Mouse (Mus musculus): ENCODE data around the gene Plpp3.

Plpp3 gene

DNA sequence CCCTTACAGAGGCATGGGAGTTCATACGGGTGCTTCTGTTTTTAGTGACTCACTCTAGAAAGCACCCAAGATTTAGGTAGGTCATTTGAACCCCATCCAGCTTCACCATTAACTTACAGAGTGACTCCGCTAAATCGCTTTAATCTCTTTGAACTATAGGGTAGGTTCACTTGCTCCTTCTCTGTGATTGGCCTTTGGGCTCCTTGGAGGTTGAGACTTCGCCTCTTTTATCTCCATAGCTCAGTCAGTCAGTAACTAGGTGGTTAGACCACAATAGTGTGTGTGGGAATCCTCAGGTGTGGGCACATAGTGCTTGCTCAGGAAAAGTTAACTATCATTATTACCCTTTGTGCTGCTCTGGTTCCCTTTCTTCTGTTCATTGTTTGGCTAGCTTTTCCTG lies 33.7 kb downstream of the Plpp3 start:
- peak; percentile 15 for DNase-seq

- no peak for DNase-seq
These were observed 34.4 kb downstream of the Plpp3 start for GRCm38 (mm10) chr4:105191550-105191949.

GRCm38 (mm10) chr4:105192665-105193064 lies 35.5 kb downstream of the Plpp3 start:
- DNase-seq: no peak

- DNase-seq: no peak
These were observed 38.1 kb downstream of the Plpp3 start for GRCm38 (mm10) chr4:105195256-105195655.

DNA sequence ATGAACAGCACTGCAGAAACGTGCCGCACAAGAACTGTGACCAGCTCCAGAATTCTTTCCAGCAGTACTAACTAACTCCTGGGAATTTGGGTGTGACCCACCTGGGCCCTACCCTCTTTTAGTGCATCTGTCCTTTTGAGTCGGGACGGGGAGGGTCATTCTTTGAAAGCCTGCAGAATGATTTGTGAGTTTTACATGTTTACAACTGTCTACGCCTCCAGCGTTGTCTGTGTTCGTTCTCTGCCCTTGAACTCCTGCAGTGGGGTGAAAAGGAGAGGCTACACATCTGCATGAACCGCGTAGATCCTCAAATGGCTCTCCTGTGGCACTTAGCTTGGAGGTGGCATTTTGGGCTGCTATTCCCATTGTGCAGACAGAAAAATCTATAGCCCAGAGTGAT lies 39.0 kb downstream of the Plpp3 start:
- no peak for DNase-seq

DNA sequence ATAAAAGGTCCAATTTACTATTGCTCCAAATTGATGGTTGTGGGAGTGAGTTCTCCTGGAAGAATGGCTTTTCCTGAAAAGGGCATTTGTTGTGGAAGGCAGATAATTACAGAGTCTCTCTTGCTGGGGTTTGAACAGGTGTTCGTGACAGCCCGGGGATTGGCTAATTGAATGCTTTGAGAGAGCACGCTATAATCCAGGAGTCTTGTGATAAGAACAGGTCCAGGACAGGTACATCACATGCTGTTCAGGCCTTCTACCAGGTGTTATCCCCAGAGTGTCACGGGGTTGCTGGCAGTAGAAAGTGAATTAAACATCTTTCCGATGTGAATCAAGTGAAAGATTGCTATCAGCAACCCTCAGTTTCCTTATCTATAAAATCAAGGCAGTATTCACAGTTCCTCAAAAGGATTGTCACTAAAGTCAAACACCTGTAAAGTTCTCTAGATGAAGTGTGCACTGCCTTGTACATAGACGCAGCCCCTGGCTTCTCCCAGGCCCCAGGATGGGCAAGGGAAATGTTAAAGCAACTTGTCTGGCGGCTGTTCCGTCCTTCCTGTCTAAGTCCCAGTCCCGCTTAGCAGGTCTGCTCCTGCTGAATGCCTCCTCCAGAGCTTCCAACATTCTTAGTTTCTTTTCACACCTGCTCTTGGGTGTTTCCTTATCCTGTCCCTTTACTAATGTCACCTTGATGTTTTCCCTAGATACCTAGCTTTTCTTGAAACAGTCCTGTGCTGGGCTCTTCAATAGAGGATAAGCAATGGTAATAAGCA lies 40.0 kb downstream of the Plpp3 start:
- DNase-seq: no peak

GRCm38 (mm10) chr4:105198696-105199095 lies 41.5 kb downstream of the Plpp3 start:
- no peak for DNase-seq

DNA sequence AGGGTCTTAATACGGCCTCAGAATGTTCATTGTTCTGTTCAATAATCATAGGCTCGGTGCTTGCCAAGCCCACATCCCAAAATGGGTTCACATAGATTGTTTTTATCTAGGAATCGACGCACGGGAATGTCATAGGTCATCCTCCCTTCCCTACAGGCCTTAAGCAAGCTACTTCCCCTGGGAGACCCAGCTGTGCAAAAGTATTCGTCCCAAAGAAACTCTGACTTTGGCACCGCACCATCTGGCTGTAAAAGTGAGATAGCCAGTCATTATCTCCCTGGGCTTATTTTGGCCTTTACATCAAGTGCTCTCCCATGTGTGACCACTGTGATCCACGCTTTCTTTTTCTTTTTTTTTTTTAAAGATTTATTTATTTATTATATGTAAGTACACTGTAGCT lies 42.2 kb downstream of the Plpp3 start:
- no peak for DNase-seq

GRCm38 (mm10) chr4:105200624-105201524 lies 43.7 kb downstream of the Plpp3 start:
- DNase-seq: no peak

GRCm38 (mm10) chr4:105202439-105202838 lies 45.3 kb downstream of the Plpp3 start:
- no peak for DNase-seq

DNA sequence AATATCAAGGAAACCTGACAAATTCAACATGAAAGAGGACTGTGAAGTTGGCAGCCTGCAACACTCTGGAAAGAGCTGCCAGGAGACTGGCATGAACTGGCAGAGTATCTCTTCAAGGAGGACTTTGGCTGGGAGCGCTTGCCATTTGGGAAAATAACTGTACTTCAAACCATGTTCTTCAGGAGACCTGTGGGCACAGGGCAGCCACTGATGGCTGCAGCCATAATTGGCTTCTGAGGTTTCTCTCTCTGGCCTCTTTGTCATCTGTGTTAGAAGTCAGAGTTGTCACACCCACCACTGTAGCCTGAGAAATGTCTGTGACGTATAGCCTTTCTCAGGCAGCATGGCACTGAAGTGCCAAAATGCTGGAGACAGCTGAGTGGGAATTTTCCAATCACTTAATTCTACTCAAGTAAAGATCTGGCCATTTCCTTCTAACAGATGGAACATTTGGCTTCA lies 46.2 kb downstream of the Plpp3 start:
- no peak for DNase-seq

GRCm38 (mm10) chr4:105204071-105204470 lies 46.9 kb downstream of the Plpp3 start:
- no peak for DNase-seq

- no peak for DNase-seq
These were observed 48.1 kb downstream of the Plpp3 start for GRCm38 (mm10) chr4:105205045-105205851.

- no peak for DNase-seq
These were observed 49.0 kb downstream of the Plpp3 start for GRCm38 (mm10) chr4:105206102-105206501.

DNA sequence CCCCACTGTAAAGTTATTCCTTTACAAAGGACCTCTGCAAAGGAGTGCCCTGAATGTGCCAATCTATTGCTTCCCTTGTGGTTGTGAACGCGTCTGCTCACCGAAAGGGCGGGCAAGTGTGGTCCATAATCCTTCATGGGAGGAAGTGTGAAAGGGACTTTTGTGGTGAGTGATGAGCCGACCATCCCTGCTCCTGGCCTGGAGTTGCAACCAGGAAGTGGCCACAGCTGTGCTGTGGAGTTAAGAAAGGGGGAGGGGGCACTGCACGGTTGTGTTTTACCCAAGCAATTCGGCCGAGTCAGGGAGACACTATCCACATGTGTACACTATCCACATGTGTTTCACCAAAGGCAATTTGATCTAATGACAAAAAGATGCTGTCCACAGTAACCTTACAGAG lies 49.8 kb downstream of the Plpp3 start:
- DNase-seq: no peak

GRCm38 (mm10) chr4:105207641-105208040 lies 50.5 kb downstream of the Plpp3 start:
- DNase-seq: no peak

DNA sequence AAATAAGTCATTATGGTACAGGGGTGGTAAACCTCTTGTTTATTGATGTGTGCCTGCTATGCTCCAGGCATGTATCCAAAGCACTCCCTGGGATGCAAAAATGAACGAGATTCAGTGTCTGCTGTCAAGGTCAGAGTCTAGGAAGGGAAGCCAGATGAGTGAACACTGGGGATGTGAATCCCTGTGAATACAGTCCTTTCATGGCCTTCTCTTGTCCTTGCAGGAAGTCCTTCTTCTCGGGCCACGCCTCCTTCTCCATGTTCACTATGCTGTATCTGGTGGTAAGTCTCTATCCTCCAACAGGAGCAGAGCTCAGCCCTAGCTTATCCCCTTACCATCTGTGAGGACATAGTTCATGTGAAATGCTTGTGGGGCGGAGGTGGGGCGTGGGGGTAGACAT lies 51.8 kb downstream of the Plpp3 start:
- no peak for DNase-seq

DNA sequence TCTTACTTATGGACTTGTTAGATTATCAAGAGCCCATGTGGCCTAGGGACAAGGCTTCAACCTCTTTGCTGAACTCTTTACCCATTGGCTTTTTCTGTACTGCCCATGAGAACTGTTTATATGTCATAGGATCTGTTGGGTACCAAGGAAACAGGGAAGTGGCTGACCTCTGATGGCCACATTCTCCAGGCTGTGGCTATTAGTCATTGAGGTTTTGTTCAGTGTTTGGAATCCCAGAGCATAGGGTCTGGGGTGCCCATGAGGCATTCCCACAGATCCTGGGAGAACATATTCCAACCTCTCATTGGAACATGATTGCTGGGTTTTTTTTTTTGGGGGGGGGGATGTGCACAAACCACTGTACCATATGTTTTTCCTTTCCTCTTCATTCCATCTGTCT lies 56.2 kb downstream of the Plpp3 start:
- no peak for DNase-seq

DNA sequence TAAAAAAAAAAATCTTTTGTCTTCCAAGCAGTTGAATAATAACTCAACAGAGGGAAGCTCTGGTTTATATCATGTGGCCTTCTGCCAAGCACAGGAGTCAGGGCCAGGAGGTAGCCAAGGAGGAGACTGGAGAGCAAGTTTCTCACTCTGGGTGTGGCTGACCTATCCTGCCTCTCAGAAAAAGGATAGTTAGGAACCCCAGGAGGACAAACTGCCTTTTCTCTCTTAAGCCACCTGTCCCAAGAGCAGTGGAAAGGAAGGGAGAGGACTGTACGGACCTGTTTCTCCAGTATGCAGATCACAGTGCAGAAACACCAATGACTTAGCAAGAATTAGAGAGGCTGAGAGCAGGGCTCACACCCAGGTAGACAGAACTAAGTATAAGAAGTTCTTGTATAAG lies 57.3 kb downstream of the Plpp3 start:
- no peak for DNase-seq

DNA sequence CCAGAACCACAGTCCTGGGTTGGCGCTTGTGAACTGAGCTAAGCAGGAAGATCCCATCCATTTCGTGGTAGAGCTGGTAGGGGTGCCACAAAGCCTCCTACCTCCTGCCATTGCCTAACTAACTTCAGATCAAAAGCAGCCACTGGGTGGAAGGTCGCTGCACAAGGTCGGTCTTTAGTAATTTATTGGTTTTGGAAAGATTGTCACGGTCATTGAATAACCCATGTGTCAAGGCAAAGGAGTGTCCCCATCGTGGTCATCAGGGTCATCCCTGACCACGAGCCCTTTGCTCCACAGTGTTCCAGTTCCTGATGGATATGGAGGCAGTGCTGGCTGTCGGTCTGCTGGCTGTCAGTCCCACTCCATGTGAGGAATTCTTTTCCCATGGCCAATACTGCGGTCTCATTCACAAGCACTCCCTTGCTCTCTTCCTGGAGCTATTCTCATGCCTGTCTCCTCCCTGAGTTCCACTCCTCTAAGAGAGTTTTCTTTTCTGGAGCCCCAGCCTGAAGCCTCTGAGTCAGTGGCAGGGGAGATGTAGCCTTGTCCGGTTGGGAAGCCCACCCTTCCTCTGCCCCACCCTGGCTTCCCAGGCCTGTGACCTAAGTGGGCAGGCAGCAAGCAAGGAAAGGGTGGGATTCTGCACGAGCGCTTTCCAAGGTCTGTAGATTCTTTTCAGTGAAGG lies 58.7 kb downstream of the Plpp3 start:
- no peak for DNase-seq

- DNase-seq: no peak
These were observed 61.1 kb downstream of the Plpp3 start for GRCm38 (mm10) chr4:105218202-105218601.

- DNase-seq: no peak
These were observed 62.2 kb downstream of the Plpp3 start for GRCm38 (mm10) chr4:105219316-105219715.

- DNase-seq: no peak
These were observed 63.7 kb downstream of the Plpp3 start for GRCm38 (mm10) chr4:105220849-105221248.
